Mouse (Mus musculus): ENCODE results near the gene Ntmt1. TPM values are rescaled to one million over a fixed set of nuclear protein-coding genes. Genes with fewer than 3 reads are reported as not detected.

The Ntmt1 gene
- polyA plus RNA-seq, 1 experiment from 2014 or later: 30.2 TPM

DNA sequence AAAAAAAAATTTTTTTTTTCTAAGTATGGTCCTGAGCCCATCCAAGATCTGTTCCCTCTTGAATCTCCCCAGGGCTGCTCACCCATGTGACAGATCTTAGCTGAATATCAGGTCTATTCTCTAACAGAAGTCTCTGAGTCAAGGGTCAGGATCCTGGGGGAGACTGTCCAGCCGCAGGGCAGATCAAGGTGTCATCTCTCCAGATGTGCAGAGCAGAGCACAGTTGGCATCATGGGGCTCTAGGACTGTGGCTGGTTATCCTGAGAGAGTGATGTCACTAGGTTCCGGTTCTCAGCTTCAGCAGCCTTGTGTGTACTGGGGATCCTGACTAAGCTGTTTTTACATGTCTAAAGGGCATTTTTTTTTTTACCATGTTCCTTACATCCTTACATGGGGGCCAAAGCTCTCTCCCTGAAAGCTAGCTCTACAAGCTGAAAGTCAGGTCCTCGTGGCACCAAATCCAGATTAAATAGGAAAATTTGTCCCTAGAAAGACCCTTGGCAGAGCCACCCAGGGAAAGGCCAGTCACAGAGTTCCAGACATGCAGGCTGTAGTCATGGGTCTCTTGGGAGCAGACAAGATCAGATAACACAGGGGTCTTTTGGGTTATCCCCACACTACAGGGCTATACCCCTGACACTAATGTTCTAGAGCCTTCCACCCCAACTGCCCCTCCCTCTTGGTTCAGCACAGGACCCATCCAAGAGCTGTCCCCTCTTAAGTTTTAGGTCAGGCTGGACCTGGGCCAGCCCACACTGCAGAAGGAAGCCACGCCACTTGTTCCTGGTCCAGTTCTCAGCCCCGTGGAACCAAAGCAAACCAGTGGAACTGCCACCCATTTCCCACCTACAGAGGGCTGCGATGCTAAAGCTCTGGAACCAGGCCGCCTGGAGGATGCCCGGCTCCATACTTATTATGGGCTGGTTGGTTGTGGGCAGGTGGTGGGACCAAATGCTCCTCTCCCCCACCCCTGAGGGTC, 25.0 kb upstream of the Ntmt1 start:
- 72% methylated on average over 8 of the region's 8 CpGs for whole genome bisulfite sequencing (ENCODE audit: insufficient replicate concordance)
- Histone ChIP-seq H3K4me3 (ENCODE audit: low read depth, low read length) (peak overlapping the region; percentile 13; the same call in 1 of the 2 replicates), H3K9ac (replicated peaks) (no peak overlapping the region; the same call in 1 of the 2 replicates), H3K36me3 (replicated peaks; ENCODE audit: insufficient read depth, low read length) (no peaks in the 10 kb centered on the region), H3K27ac (ENCODE audit: low read depth) (no peak overlapping the region), H3K9me3 (ENCODE audit: low read length) (no peaks in the 10 kb centered on the region), H3K27me3 (ENCODE audit: insufficient read depth, low read length) (peaks cover 3% of the 10 kb centered on the region; the same call in 1 of the 2 replicates), H3K4me1 (ENCODE audit: insufficient read depth) (peaks cover 14% of the 10 kb centered on the region), H3K4me2 (ENCODE audit: low read depth, low read length) (peak overlapping the region; percentile 72)
- TF ChIP-seq EP300 (IDR thresholded peaks at IDR 0.05; ENCODE audit: low read depth): no peak
- no peak for TF ChIP-seq CTCF (IDR thresholded peaks at IDR 0.05; ENCODE audit: low read depth)
- DNase-seq: no peak
- peak; percentile 4; the same call in 1 of the 2 replicates for ATAC-seq

DNA sequence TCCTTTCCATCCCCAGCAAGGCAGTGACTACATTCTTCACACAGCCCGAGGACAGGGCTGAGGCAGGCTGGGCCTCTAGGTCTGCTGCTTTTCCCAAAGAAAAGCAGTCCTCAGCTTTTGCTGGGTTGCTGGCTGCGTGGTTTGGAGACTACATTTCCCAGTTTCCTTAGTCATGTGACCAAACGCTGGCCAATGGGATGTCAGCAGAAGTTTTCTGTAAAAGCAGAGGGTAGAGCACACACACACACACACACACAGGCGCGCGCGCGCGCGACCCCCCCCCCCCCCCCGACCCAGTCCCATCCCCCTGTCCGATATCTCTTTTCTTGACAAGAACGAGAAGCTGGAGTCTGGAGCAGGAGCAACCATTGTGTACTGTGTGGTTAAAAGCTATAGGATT, 24.3 kb upstream of the Ntmt1 start:
- H3K9ac ChIP-seq (replicated peaks): no peak overlapping the region; the same call in 1 of the 2 replicates
- DNase-seq (peak; percentile 65), ATAC-seq (peak; percentile 51; the same call in 1 of the 2 replicates)
- peak overlapping the region; percentile 13 for H3K4me3 ChIP-seq (ENCODE audit: low read depth, low read length)
- no peak for TF ChIP-seq CTCF (IDR thresholded peaks at IDR 0.05; ENCODE audit: low read depth)
- TF ChIP-seq EP300 (IDR thresholded peaks at IDR 0.05; ENCODE audit: low read depth): no peak
- no peaks in the 10 kb centered on the region for H3K9me3 ChIP-seq (ENCODE audit: low read length)
- H3K4me2 ChIP-seq (ENCODE audit: low read depth, low read length): peak overlapping the region; percentile 72
- H3K4me1 ChIP-seq (ENCODE audit: insufficient read depth): peaks cover 14% of the 10 kb centered on the region
- H3K27me3 ChIP-seq (ENCODE audit: insufficient read depth, low read length): peaks cover 3% of the 10 kb centered on the region; the same call in 1 of the 2 replicates
- no peak overlapping the region for H3K27ac ChIP-seq (ENCODE audit: low read depth)
- WGBS (ENCODE audit: insufficient replicate concordance): 2% methylated on average over 12 of the region's 13 CpGs
- H3K36me3 ChIP-seq (replicated peaks; ENCODE audit: insufficient read depth, low read length): no peaks in the 10 kb centered on the region

DNA sequence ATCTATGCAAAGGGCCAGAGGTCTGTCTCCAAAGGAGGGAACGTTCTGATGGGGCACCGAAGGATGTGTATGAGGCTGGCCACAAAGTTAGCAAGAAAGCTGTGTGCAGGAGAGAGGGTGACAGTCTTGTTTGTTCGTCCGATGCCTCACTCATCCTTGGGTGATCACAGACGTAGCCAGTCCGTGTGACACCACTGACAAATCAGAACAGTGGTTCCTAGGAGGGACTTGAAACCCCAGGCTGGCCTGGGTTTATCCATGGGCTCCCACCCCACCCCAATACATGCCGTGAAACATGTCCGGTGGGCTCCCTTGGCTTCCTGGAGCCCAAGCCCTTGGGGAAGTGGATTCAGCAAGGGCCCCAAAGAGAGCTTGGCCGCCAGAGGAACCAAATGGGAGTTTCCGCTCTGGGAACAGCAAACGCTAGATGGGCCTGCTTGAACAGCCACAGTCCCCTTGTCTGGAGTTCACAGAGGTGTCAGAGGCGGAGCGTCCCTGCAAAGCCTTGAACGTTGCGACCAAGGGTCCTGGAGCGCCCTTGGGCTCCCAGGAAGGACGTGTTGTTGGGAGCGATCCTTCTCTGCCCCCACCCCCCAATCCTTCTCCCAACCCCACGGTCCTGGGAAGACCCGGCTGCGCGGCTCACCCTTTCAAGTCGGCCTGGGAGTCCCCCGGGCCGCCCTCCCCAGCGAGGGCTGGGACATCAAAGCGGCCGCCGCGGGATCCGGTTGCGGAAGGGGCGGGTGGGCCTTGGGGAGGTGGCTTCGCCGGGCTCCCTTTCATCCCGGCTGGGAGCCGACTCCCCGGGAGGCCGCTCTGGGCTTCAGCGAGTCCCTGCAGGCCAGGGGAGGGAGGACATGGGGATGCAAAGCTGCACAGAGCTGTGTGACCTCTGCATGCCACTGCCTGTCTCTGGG, 23.3 kb upstream of the Ntmt1 start:
- TF ChIP-seq CTCF (IDR thresholded peaks at IDR 0.05; ENCODE audit: low read depth) (no peak), EP300 (IDR thresholded peaks at IDR 0.05; ENCODE audit: low read depth) (no peak)
- peak overlapping the region; percentile 50; the same call in 1 of the 2 replicates for H3K9ac ChIP-seq (replicated peaks)
- peak overlapping the region; percentile 36 for H3K4me3 ChIP-seq (ENCODE audit: low read depth, low read length)
- WGBS (ENCODE audit: insufficient replicate concordance): 7% methylated on average over 36 of the region's 40 CpGs
- peak; percentile 58 for ATAC-seq
- H3K9me3 ChIP-seq (ENCODE audit: low read length): no peaks in the 10 kb centered on the region
- H3K36me3 ChIP-seq (replicated peaks; ENCODE audit: insufficient read depth, low read length): no peaks in the 10 kb centered on the region
- H3K27ac ChIP-seq (ENCODE audit: low read depth): peak overlapping the region; percentile 22; the same call in 1 of the 2 replicates
- H3K4me1 ChIP-seq (ENCODE audit: insufficient read depth): peaks cover 14% of the 10 kb centered on the region
- H3K27me3 ChIP-seq (ENCODE audit: insufficient read depth, low read length): peaks cover 3% of the 10 kb centered on the region; the same call in 1 of the 2 replicates
- peak; percentile 66 for DNase-seq
- peak overlapping the region; percentile 72 for H3K4me2 ChIP-seq (ENCODE audit: low read depth, low read length)

DNA sequence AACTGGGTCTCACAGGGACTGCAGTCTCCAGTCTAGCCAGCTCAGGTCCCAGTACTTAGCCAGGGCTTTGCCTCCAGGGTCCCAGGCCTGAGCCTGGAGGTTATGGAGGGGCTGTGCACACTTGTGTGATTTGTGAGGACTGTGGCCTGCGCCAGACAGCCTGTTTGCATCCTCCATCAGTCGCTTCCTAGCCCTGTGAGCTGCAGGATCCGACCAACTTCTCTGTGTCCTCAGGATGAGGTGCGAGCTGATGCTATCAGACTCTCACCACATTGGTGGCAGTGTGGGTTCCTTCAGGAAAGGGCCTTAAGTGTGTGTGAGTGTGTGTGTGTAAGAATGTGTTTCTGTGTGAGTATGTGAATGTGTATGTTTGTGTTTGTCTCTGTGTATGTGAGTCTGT, 20.2 kb upstream of the Ntmt1 start:
- Histone ChIP-seq H3K9ac (replicated peaks) (no peak overlapping the region), H3K4me3 (ENCODE audit: low read depth, low read length) (no peak overlapping the region), H3K36me3 (replicated peaks; ENCODE audit: insufficient read depth, low read length) (no peaks in the 10 kb centered on the region), H3K27me3 (ENCODE audit: insufficient read depth, low read length) (peaks cover 3% of the 10 kb centered on the region; the same call in 1 of the 2 replicates), H3K4me2 (ENCODE audit: low read depth, low read length) (no peak overlapping the region), H3K9me3 (ENCODE audit: low read length) (no peaks in the 10 kb centered on the region), H3K27ac (ENCODE audit: low read depth) (no peak overlapping the region), H3K4me1 (ENCODE audit: insufficient read depth) (peaks cover 14% of the 10 kb centered on the region)
- no peak for TF ChIP-seq CTCF (IDR thresholded peaks at IDR 0.05; ENCODE audit: low read depth)
- TF ChIP-seq EP300 (IDR thresholded peaks at IDR 0.05; ENCODE audit: low read depth): no peak
- DNase-seq (no peak), ATAC-seq (no peak)
- 52% methylated on average over 4 of the region's 4 CpGs for WGBS (ENCODE audit: insufficient replicate concordance)

DNA sequence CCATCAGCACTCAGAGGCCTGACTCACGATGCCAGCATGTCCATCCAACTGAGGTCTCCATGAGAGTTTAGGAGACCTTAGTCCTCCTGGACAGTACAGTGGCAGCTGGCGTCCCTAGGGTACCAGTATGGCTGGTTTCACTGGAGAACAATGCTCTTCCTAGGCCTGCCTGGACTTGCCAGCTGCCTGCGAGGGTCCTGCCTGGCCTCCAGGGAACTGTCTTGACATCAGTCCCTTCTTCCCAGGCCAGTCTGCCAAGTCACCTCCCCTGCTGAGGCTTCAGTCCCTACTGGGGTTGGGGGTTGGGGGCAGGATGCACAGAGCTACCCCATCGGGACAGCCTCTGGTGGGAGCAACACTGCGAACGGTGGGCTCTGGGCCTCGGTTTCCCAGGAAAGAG, 15.6 kb upstream of the Ntmt1 start:
- 77% methylated on average over 7 of the region's 7 CpGs for WGBS (ENCODE audit: insufficient replicate concordance)
- TF ChIP-seq EP300 (IDR thresholded peaks at IDR 0.05; ENCODE audit: low read depth): no peak
- no peak for TF ChIP-seq CTCF (IDR thresholded peaks at IDR 0.05; ENCODE audit: low read depth)
- no peak overlapping the region for H3K4me3 ChIP-seq (ENCODE audit: low read depth, low read length)

More for the DNA sequence above, 15.6 kb upstream of the Ntmt1 start:
- no peak for DNase-seq
- ATAC-seq: no peak
- Histone ChIP-seq H3K4me1 (ENCODE audit: insufficient read depth) (peaks cover 7% of the 10 kb centered on the region), H3K9me3 (ENCODE audit: low read length) (no peaks in the 10 kb centered on the region), H3K9ac (replicated peaks) (no peak overlapping the region), H3K36me3 (replicated peaks; ENCODE audit: insufficient read depth, low read length) (no peaks in the 10 kb centered on the region), H3K4me2 (ENCODE audit: low read depth, low read length) (no peak overlapping the region), H3K27me3 (ENCODE audit: insufficient read depth, low read length) (no peaks in the 10 kb centered on the region), H3K27ac (ENCODE audit: low read depth) (no peak overlapping the region)

All from liver, postnatal 0 days (tissue).